Mouse (Mus musculus): ENCODE measurements around the gene Col5a3.

GRCm38 (mm10) chr9:20814521-20815272 lies at the start of gene Col5a3:
- TF ChIP-seq CTCF (IDR thresholded peaks at IDR 0.05; ENCODE audit: extremely low read depth, insufficient read depth, insufficient read length, insufficient replicate concordance) (no peak), POLR2A (IDR thresholded peaks at IDR 0.05; ENCODE audit: low read depth, low read length) (no peak)
